Mouse (Mus musculus) lung, postnatal 0 days (tissue): ENCODE measurements at regions not wholly inside any gene's neighbourhood (a gene's known extent, or its start where the extent isn't known, plus 50 kb on each side); places are given as distances from the start of the nearest gene placed in this dataset.

ENCODE experiments used
- CTCF ChIP-seq: IDR thresholded peaks from 2 replicates; pipeline ENCODE4 v1.5.1; 2016; ENCODE audit warnings: antibody characterized with exemption, mild to moderate bottlenecking
- EP300 ChIP-seq: IDR thresholded peaks from 2 replicates; pipeline ENCODE4 v1.6.1; 2016; ENCODE audit warnings: antibody characterized with exemption, mild to moderate bottlenecking, control low read depth

DNA sequence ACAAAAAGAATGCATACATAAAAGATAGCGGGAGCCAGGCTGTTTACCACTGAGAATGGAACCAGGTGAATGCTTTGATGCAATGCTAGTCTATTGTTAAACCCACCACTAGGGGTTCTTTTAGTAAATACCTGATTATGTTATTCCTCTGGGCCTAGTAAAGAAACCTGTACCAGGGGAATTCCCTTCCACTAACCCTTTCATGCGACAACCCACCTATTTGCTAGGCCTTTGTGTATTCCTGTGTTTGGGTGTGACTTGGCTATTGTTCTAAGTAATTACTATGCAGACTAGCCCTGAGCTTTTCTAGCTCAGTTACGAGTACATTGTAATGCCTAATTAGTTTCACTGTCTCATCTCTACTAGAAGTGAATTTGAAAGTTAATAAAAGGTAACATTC is 95.9 kb upstream of the 1700066M21Rik start:
- TF ChIP-seq EP300, result no peak
- TF ChIP-seq CTCF, result no peak
